Mouse (Mus musculus) ovary, postnatal 14 days (tissue): ENCODE results near the gene Nub1.

Experiments used
- DNase-seq: peaks from one replicate; pipeline ENCODE4 v3.0.0; 2022; ENCODE audit warnings: low spot score

Nub1 gene

GRCm38 (mm10) chr5:24701271-24701670 lies 15.9 kb downstream of the Nub1 start:
- no peak for DNase-seq

- DNase-seq = no peak
These were observed 19.3 kb downstream of the Nub1 start for GRCm38 (mm10) chr5:24704615-24705014.

GRCm38 (mm10) chr5:24709962-24710361 lies 24.6 kb downstream of the Nub1 start:
- no peak for DNase-seq

DNA sequence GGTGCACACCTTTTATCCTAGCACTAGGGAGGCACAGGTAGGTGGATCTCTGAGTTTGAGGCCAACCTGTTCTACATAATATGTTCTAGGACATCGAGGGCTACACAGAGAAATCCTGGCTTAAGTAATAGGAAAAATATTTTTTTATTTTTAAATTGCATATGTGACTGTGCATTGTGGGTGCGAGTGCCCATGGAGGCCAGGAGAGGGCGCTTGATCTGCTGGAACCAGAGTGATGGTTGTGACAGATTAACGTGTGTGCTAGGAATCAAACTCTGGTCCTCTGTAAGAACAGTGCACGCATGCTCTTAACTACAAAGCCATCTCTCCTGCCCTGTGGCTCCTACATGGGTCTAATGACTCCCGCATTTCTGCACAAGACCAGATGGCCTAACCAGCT lies 26.3 kb downstream of the Nub1 start:
- no peak for DNase-seq

- DNase-seq = no peak
These were observed 27.9 kb downstream of the Nub1 start for GRCm38 (mm10) chr5:24713199-24713598.

GRCm38 (mm10) chr5:24713987-24714386 lies 28.7 kb downstream of the Nub1 start:
- no peak for DNase-seq

DNA sequence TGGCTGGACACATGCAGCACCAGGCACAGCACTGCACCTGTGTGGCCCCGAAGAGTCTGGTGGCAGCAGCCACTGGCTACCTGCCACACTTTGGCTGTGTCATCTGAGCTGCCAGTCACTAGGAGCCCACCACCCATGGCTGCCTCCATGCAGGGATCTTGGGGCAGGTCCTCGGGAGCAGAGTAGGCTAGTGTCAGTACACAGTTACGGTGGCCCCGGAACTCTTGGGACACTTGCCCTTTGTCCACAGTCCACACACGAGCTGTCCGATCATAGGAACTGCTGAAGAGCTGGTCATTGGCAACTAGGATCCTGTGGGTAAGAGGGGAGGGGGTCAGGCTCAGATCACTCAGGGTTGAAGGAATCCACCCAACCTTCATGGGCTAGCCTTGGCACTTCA lies 32.7 kb downstream of the Nub1 start:
- no peak for DNase-seq

- no peak for DNase-seq
These were observed 34.5 kb downstream of the Nub1 start for GRCm38 (mm10) chr5:24719852-24720251.

DNA sequence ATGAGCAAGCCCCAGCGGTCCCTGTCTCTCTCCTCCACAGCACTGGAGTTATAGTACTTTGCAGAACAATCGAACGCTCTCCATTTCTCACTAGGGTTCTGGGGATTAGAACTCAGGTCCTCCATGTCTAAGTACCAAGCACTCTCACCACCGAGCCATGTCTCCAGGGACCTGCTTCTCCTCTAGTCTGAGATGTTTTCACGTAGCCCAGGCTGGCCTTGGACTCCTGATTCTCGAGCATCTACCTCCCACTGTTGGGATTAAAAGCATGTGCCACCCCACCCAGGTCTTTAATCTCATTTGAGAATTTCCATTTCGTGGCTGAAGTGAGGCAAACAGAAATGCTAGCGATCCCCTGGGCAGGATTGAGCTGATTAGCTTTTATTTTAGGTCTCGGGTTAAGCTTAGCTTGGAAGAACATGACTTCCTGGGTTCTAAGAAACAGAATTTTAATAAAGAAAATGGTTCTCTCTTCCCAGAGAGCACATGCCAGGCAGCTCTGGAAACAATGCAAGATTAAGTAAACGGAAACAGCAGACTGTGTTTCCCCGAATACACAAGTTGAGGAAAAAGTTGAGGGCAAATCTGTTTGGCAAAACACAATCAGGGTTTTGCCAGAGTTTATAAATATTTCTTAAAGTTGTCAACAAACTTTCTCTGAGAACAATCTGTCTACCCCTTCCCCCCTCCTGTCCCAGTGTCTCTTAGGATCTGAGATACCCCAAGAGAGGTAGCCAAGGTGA lies 38.4 kb downstream of the Nub1 start:
- no peak for DNase-seq

DNA sequence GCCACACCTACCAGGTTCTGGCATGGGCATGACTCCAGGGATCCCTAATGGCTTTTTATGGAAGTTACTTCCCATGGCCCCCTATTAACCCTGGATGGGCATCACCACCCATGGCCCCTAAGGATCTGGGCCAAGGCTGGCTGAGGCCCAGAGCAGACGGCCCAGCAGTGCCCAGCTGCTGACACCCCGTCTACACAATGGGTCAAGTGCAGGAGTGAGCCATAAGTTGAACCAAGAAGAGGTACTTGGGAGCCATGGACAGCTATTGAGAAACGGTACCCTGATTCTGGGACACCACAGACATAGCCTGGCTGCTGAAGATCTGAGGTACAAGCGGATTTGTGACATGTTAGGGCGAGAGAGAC lies 38.9 kb downstream of the Nub1 start:
- DNase-seq = no peak

GRCm38 (mm10) chr5:24724805-24725204 lies 39.5 kb downstream of the Nub1 start:
- no peak for DNase-seq

- DNase-seq = no peak
These were observed 40.6 kb downstream of the Nub1 start for GRCm38 (mm10) chr5:24725897-24726296.

GRCm38 (mm10) chr5:24726901-24727836 lies 41.8 kb downstream of the Nub1 start:
- no peak for DNase-seq

DNA sequence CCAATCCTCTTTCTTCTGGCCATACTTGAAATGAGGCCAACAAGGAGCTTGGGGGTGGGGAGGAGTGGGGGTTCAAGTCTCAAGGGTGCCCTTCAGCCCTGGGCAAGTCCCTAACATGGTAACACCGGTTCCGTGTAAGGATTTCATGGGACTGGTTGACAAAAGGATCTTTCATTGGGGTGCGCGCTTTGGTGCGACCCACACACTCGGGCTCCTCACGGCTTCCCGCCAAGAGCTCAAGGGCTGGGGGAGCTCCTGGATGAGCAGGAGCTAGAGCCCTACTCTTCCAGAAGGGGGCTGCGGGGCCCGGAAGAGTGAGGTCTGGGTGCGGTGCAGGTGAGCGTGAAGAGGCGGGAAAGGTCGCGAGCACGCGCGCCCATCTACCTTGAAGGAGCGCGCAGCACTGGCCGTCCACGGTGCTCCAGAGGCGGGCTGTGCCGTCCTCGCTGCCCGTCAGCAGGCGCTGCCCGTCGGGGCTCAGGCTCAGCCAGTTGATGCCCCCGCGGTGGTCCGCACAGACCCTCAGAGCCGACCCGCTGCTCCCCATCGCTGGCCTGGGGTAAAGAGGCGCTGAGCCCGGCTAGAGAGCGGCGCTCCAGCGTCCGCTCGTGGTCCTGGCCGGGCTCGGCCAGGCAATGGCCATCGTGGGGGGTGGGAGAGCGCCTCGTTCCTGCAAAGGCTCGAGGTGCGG lies 44.6 kb downstream of the Nub1 start:
- no peak for DNase-seq

DNA sequence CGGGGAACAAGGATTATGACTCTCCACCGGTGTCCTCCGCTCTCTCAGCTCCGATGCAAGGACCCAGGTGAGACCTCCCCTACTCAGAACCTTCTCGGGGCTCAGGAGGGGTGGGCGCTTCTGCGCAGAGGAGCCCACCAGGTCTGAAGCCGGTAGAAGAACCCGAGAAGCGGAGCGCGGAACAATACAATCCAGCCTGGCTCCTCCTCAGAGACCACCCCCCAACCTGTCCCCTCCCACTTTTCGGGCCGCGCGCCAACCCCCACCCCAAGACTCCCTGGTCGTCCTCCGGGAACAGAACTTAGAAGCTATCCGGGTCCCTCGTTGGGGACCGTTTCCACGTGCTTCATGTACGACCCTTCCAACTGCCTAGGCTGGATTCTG lies 45.1 kb downstream of the Nub1 start, which contains the start of gene Wdr86:
TSS of gene Wdr86 (minus strand) at position 240 of the 384 bp plus-strand sequence.
- DNase-seq = no peak

DNA sequence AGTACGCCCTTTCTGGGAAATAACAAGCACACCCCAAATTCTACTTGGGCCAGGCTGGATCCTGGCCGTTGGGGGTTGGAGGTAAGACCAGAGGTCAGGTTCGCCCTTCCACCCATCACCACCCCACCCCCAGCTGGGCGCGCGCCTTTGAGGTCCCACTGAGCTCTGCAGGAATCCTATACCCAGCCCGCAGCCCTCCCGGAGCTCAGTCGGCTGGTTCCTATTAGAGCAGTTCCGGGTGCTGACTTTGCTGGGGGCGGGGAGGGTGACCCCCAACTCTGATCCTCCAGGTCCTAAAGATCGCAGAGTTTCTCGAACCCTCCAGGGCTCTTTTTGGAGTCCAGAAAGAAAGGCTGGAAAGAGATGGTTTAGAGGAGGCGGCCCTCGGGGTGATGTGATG lies 45.7 kb downstream of the Nub1 start:
- no peak for DNase-seq

DNA sequence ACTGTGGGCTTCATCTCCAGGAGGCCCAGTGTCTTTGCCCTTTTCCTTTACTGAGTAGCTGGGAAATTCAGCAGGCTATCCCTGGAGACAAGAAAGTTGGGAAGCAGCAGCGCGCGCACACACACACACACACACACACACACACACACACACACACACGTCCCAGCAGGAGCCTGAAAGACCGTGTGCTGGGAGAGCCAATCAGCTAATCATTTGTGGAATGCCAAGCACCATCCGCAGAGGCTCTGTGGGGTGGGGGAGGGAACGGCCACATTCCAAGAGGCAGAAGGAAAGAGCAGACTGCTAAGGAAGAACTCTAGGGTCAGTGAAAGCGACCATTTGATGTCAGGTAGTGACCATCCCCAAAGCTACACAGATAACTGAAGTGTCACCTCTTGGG lies 47.8 kb downstream of the Nub1 start:
- no peak for DNase-seq

DNA sequence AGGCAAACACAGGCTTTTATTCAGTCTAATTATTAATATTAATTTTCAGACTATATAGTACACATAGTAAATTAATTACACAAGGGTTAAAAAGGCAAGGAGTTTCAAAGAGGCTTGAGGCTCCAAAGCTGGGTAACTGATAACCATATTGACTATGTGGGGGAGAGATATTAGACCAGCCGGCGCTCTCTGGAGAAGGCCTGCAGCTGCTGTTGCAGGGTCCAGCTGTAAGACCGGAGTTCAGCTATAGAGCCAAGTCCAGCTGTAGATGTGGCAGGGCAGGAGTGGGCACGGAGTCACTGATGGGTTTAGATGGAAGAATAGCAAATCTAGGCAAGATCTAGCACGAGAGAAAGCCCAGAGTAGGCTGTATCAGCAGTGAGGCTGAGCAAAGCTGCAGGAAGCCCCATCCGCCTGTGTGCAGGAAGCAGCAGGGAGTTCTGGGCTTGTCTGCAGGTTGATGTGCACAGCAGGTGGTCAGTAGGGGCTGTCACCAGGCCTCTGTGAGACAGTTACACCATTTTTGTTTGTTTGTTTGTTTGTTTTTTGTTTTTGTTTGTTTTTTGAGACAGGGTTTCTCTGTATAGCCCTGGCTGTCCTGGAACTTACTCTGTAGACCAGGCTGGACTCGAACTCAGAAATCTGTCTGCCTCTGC lies 48.6 kb downstream of the Nub1 start:
- DNase-seq = no peak

DNA sequence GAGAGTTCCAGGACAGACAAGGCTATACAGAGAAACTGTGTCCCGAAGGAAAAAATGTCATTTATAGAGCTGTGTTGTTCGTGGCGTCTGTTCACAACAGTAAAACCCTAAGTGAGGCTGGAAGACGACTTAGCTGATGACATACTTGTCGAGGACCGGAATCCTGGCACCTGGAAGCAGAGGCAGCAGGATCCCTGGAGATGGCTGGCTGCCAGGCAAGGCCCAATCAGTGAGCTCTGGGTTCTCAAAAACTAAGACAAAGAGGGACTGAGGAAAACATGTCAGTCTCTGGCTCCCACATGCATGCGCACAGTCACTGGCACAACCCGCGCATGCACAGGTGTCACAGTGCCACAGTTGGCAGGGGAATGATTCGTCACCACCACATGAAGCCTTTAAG lies 52.3 kb downstream of the Nub1 start:
- DNase-seq = no peak

- DNase-seq = no peak
These were observed 53.2 kb downstream of the Nub1 start for GRCm38 (mm10) chr5:24738517-24738916.

- DNase-seq = peak; percentile 48
These were observed 53.9 kb downstream of the Nub1 start for GRCm38 (mm10) chr5:24739141-24739753.
